In the genomic region with DNA sequence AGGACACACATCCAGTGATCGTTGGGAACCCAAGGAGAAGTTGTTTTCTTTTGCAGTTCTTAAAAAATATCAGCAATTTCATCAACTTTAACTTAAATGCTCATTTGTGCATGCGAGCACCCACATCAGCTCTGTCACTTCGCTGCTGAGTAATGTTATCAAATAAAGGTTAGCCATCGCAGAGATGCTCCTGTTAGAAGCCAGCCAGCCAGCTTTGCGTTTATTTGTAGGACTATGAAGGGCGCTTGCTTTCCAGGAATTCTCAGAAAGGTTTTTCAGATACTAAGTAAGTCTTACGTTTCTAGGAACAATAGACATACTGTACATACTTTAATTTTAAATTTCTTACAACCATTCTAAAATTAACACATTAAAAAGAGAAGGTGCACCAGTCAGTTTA, we compare ENCODE assay signal across 16 mouse cellular contexts.
DNase-seq lines count a peak whose midpoint lies in the region; ATAC-seq lines count a peak whose summit lies in the region.
"Had no signal": no experiment of that assay in that cellular context is flagged by ENCODE, and none has a peak within 500 bp of the region (broad histone marks: within the 10 kb centered on the region; RNA-seq: fewer than 3 reads in every experiment).

No protein-coding gene starts in this region.

- H3K27ac ChIP-seq in midbrain, embryonic 11.5 days (ENCODE audit: low read depth, low read length) = no peak overlapping the region
- no peak overlapping the region for H3K27ac ChIP-seq in midbrain, embryonic 16.5 days (ENCODE audit: low read length)
- H3K27ac ChIP-seq: embryonic facial prominence, embryonic 10.5 days; embryonic facial prominence, embryonic 12.5 days; forebrain, embryonic 13.5 days; forebrain, embryonic 15.5 days had no signal

- H3K9me3 ChIP-seq in midbrain, embryonic 11.5 days (ENCODE audit: control insufficient read depth, low read length) = no peaks in the 10 kb centered on the region
- H3K9me3 ChIP-seq in midbrain, embryonic 16.5 days (replicated peaks; ENCODE audit: control insufficient read depth, low read length, poor library complexity, severe bottlenecking) = no peaks in the 10 kb centered on the region
- H3K9me3 ChIP-seq: embryonic facial prominence, embryonic 10.5 days; embryonic facial prominence, embryonic 12.5 days; forebrain, embryonic 13.5 days; forebrain, embryonic 15.5 days had no signal

- WGBS in midbrain, embryonic 11.5 days = 94% methylated on average over 7 of the region's 7 CpGs
- WGBS in midbrain, embryonic 16.5 days = 93% methylated on average over 7 of the region's 7 CpGs

- H3K27me3 ChIP-seq in midbrain, embryonic 11.5 days (ENCODE audit: control insufficient read depth, insufficient read depth, low read length) = no peaks in the 10 kb centered on the region
- H3K27me3 ChIP-seq in midbrain, embryonic 16.5 days (ENCODE audit: control insufficient read depth, insufficient read depth, low read depth, low read length) = no peaks in the 10 kb centered on the region
- H3K27me3 ChIP-seq: embryonic facial prominence, embryonic 12.5 days; forebrain, embryonic 13.5 days; forebrain, embryonic 15.5 days had no signal

- no peak for ATAC-seq in midbrain, embryonic 11.5 days (ENCODE audit: low FRiP score)
- ATAC-seq in midbrain, embryonic 16.5 days = no peak
- ATAC-seq: forebrain, embryonic 13.5 days; forebrain, embryonic 15.5 days; forebrain, postnatal 0 days had no signal

- H3K36me3 ChIP-seq in midbrain, embryonic 11.5 days (ENCODE audit: control insufficient read depth, insufficient read depth, low read length) = no peaks in the 10 kb centered on the region
- H3K36me3 ChIP-seq in midbrain, embryonic 16.5 days (ENCODE audit: control insufficient read depth, insufficient read depth, low read length) = peaks cover 9% of the 10 kb centered on the region

- H3K4me3 ChIP-seq in midbrain, embryonic 11.5 days (ENCODE audit: low read depth, low read length) = no peak overlapping the region
- H3K4me3 ChIP-seq in midbrain, embryonic 16.5 days (ENCODE audit: low read depth, low read length) = no peak overlapping the region
- H3K4me3 ChIP-seq: embryonic facial prominence, embryonic 10.5 days; embryonic facial prominence, embryonic 12.5 days; forebrain, embryonic 13.5 days; forebrain, embryonic 15.5 days had no signal

- no peaks in the 10 kb centered on the region for H3K4me1 ChIP-seq in midbrain, embryonic 11.5 days (ENCODE audit: control insufficient read depth, insufficient read depth, low read length)
- H3K4me1 ChIP-seq in midbrain, embryonic 16.5 days (ENCODE audit: control insufficient read depth, insufficient read depth, low read length) = no peaks in the 10 kb centered on the region
- H3K4me1 ChIP-seq: embryonic facial prominence, embryonic 10.5 days; embryonic facial prominence, embryonic 12.5 days; forebrain, embryonic 13.5 days; forebrain, embryonic 15.5 days had no signal

- no peak overlapping the region for H3K9ac ChIP-seq in midbrain, embryonic 11.5 days (ENCODE audit: low read length)
- no peak overlapping the region for H3K9ac ChIP-seq in midbrain, embryonic 16.5 days (ENCODE audit: low read depth, low read length)
- H3K9ac ChIP-seq: embryonic facial prominence, embryonic 12.5 days; forebrain, embryonic 13.5 days; forebrain, embryonic 15.5 days; forebrain, postnatal 0 days had no signal

- peak; percentile 54 for DNase-seq in heart, adult 11 months
- DNase-seq in heart, postnatal 4 days = no peak
- peak; percentile 53 for DNase-seq in midbrain, embryonic 11.5 days (ENCODE audit: low spot score, missing footprints)
- no peak for DNase-seq in liver
- DNase-seq: adrenal gland, adult 2 months; adrenal gland, postnatal 10 days; adrenal gland, postnatal 25 days; cerebellum, adult 11-12 months; cerebellum, adult 2 months; cerebellum, adult 9-10 months; forebrain, postnatal 0 days had no signal

- H3K4me2 ChIP-seq in midbrain, embryonic 11.5 days = no peak overlapping the region
- H3K4me2 ChIP-seq in midbrain, embryonic 16.5 days (ENCODE audit: low read length) = no peak overlapping the region
- H3K4me2 ChIP-seq: embryonic facial prominence, embryonic 12.5 days; forebrain, embryonic 13.5 days; forebrain, embryonic 15.5 days had no signal

Comparison
In these comparisons a context has a peak if more than half of its experiments do, and no peak if none do; other contexts are left out.
1. DNase-seq: peak in heart, adult 11 months (single experiment) and midbrain, embryonic 11.5 days (single experiment); none in heart, postnatal 4 days (single experiment) and liver (single experiment).